Mouse (Mus musculus) spleen, postnatal 4 days (tissue): ENCODE results near the gene G430095P16Rik.

Experiments used
- DNase-seq, 2 experiments: peaks; one replicate each; pipeline ENCODE4 v3.0.0; 2022; ENCODE audit warnings: low spot score in 2 of 2

The G430095P16Rik gene

GRCm38 (mm10) chr8:84722850-84723570, at the start of gene G430095P16Rik:
TSS of gene G430095P16Rik (plus strand) at chr8:84723007.
- peak; percentile 91 to 92 for DNase-seq

GRCm38 (mm10) chr8:84677305-84677704, 45.5 kb upstream of the G430095P16Rik start:
- no peak for DNase-seq

- DNase-seq, result no peak
These were observed 41.3 kb upstream of the G430095P16Rik start for GRCm38 (mm10) chr8:84681476-84681875.

- DNase-seq, result no peak
These were observed 40.5 kb upstream of the G430095P16Rik start for GRCm38 (mm10) chr8:84682257-84682656.

GRCm38 (mm10) chr8:84684537-84684936, 38.3 kb upstream of the G430095P16Rik start:
- no peak for DNase-seq

- DNase-seq, result peak; percentile 66 to 76
These were observed 36.4 kb upstream of the G430095P16Rik start, which contains the start of gene Trmt1 for GRCm38 (mm10) chr8:84686191-84687002. TSS of gene Trmt1 (plus strand) at chr8:84686307.

- peak in 1 of 2 experiments; percentile 40 for DNase-seq
These were observed 35.7 kb upstream of the G430095P16Rik start for GRCm38 (mm10) chr8:84687003-84687704.

- peak; percentile 90 to 93 for DNase-seq
These were observed 35.1 kb upstream of the G430095P16Rik start, which contains the start of gene Nacc1 for GRCm38 (mm10) chr8:84687705-84688100. TSS of gene Nacc1 (minus strand) at chr8:84687862.

- peak; percentile 89 to 92 for DNase-seq
These were observed 33.5 kb upstream of the G430095P16Rik start for GRCm38 (mm10) chr8:84689091-84689915.

GRCm38 (mm10) chr8:84693332-84693731, 29.5 kb upstream of the G430095P16Rik start:
- DNase-seq, result no peak

GRCm38 (mm10) chr8:84695140-84695539, 27.7 kb upstream of the G430095P16Rik start:
- DNase-seq, result no peak

GRCm38 (mm10) chr8:84697166-84698130, 25.4 kb upstream of the G430095P16Rik start:
- peak; percentile 77 to 84 for DNase-seq

- DNase-seq, result no peak
These were observed 24.5 kb upstream of the G430095P16Rik start for GRCm38 (mm10) chr8:84698288-84698687.

- DNase-seq, result peak in 1 of 2 experiments; percentile 76
These were observed 23.8 kb upstream of the G430095P16Rik start for GRCm38 (mm10) chr8:84698929-84699401.

GRCm38 (mm10) chr8:84699861-84700322, 22.9 kb upstream of the G430095P16Rik start:
- DNase-seq, result peak; percentile 75 to 84

- DNase-seq, result peak in 1 of 2 experiments; percentile 70
These were observed 22.3 kb upstream of the G430095P16Rik start for GRCm38 (mm10) chr8:84700526-84700925.

GRCm38 (mm10) chr8:84700941-84701911, 21.6 kb upstream of the G430095P16Rik start, which contains the start of gene Lyl1:
TSS of gene Lyl1 (plus strand) at chr8:84701457.
- DNase-seq, result peak; percentile 95 to 96

GRCm38 (mm10) chr8:84702561-84702960, 20.2 kb upstream of the G430095P16Rik start:
- DNase-seq, result peak; percentile 54 to 80
